Mouse (Mus musculus) large intestine, adult 2 months (tissue): Measurements from ENCODE around the gene Gm20388. TPM values are rescaled to one million over a fixed set of nuclear protein-coding genes. Genes with fewer than 3 reads are reported as not detected.

ENCODE experiments used
- DNase-seq: peaks from one replicate; pipeline ENCODE4 v3.0.0-alpha.2; 2012; ENCODE audit warnings: low read depth, low spot score
- WGBS: fragments of 180-500 bp; shearing (Covaris S2); methylation state at CpG from one replicate; pipeline ENCODE4 v1.1.7; 2018; 5-methylcytosine and 5-hydroxymethylcytosine counted together
- polyA plus RNA-seq: library from polyadenylated mRNA; depleted of rRNA; stranded (reverse); fragments of >200 nt; gene quantifications from 2 replicates; pipeline ENCODE4 v1.2.3, GENCODE M21; 2012

Gm20388 gene
- polyA plus RNA-seq, 1 experiment = 31.5 TPM

DNA sequence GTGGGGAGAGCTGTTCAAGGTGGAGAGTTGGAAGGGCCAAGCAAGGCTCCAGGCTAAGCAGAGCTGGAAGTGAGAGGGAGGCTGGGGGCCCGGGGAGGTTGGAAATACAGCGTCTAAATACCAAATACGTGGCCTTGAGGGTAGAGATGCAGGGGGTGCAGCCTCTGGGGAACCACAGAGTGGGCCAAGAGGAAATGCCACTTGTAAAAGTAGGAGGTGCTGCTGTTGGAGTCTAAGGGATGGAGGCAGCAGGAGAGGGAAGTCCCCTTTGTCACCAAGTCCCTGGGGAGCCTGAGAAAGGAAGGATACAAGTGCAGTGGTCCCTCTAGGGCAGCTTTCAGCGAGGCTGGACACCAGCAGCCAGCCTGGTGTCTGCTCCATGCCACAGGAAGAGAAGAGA, 615.9 kb downstream of the Gm20388 start:
- WGBS = 67% methylated on average over 4 of the region's 4 CpGs
- DNase-seq = no peak

DNA sequence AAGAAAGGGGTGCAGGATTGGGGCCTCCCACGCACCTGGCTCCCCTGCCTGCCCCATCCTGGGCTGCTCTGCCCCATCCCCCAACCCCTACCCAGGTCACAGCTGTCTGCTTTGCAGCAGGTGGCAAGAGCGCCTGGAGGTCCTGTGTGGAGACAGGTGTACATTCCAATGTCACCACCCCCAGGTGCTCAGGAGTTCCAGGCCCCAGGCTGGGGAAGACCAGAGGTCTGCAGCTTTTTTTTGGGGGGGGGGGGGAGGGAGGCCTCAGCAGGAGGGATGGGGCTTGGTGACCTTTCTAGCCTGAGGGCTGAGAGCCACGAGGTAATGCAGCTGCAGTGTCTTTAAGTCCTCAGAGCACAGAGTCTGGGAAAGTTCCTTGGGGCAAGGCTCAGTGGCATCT, 617.7 kb downstream of the Gm20388 start:
- DNase-seq = no peak
- WGBS = 49% methylated on average over 3 of the region's 3 CpGs

DNA sequence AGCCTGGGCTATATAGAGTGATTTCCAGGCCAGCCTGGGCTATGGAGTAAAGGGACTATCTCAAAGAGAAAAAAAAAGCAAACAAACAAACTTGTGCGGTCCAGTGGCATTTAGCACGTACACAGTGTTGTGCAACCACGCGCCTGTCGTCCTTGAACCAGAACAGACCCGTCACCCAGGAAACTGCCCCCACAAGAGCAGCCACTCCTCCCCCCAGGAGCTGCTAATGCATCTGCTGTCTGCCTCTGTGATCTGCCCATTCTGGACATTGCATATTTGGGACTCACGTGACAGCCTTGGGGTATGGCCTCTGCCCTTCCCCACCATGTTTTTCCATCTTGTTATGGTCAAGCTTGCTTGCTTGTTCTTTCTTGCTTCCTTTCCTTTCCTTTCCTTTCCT, 618.6 kb downstream of the Gm20388 start:
- whole genome bisulfite sequencing = 72% methylated on average over 7 of the region's 7 CpGs
- no peak for DNase-seq

DNA sequence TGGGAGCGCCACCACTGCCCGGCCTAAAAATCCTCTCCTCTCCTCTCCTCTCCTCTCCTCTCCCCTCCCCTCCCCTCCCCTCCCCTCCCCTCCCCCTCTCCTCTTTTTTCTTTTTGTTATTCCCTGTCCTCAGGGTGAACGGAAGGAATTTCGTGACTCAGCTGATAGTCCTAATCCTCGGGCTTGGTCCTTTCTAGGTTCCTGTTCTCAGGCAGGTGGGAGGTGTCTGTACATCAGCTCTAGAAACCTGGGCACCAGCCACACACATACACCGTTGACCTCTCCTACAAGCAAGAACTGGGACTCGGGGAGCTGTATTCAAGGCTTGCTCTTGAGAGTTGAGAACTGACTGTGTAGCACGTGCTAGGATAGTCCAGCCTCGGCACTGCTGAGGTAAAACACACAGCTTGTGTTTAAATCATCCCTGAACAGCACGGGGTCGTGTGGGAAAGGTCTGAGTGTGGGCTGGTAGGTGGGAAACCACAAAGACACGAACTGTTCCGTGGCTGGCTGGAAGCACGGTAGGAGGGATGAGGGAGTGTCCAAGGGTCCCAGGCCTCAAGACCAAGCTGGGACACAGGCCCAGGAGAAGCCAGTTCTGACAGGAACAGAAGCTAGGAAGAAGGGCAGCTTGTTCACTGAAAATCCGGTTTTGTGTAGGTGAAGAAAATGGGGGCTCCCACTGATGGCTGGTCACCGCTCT, 620.5 kb downstream of the Gm20388 start:
- WGBS = 84% methylated on average over 16 of the region's 16 CpGs
- DNase-seq = no peak

DNA sequence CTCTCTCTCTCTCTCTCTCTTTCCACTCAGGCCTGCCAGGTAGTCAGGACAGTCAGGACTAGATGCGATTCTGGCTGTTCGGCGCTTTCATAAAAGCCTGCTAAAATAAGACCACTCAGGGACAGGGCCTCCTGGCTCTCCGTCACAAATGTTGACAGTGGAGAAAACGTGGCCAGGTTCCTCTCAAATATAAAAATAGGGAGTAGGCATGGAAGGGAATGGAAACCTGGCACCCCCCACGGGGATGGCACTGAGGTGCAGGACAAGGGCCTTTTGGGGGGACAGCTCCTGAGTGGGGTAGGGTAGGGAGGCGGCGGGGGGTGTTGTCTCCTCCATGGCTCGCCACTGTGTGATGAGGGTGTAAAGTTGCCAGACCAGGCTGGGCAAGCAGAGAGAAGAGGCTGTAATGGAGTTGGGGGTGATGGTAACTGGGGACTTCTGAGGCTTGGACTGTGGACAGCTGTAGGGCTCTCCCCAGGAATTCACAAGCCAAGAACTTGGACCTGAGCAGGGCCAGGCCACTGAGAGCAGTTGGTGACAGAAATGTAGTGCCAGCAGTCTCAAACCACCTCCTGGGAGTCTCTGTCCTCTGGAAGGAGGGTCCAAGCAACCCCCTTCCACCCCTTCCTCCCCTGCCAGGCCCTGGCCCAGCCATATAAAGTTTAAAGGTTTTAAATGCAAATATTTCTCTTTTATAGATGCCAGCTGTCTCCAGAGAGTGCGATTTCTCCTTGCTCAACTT, 621.3 kb downstream of the Gm20388 start:
- WGBS = 69% methylated on average over 10 of the region's 10 CpGs
- no peak for DNase-seq

DNA sequence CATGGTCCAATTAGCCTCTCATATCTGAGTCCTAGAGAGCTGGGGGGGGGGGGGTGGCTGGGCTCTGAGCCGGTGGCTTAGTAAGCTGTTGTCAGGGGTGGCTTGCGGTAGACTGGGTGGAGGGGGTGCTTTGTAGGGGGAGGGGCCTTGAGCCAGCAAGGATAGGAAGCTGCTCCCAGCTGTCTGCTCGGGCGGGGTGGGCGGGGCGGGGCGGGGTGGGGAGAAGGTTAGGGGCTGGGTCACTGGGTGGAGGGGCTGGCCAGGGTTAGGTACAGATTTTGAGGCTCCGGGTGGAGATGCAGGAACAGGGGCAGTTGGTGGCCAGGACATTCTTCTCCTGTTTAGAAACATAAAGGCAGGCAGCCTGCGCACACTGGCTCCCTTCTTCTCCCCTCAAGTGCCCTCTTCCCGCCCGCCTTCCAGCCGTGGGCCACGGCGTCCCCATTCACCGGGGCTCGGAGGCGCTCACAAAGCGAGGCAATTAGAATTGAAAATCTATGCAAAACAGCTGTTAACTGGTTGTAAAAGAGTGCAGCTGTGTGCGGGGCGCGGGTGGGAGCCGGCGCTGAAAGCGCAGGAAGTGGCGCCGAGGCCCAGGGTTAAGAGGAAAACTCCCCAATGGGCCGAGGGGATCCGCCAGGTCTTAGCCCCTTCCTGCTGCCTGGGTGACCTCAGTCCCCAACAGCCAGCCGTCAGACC, 622.0 kb downstream of the Gm20388 start:
- DNase-seq = no peak
- 13% methylated on average over 29 of the region's 29 CpGs for WGBS

DNA sequence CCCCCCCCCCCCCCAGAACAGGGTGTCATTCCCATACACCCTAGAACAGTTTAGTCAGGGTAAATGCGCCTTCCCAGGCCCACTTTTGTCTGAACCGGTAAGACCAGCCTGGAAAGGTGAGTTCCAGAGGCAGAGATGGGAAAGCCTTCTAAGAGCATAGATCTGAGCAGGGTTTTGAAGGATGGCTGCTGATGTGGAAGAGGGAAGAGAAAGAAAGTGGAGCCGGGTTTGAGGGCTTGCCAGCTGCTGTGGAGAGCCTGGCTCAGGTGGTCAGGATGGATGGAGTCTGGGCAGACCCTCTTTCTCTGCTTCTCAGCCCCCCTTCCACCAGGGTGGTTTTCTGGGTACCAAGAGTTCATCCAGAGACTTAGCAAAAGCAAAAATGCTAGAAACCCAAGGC, 622.7 kb downstream of the Gm20388 start:
- 90% methylated on average over 3 of the region's 3 CpGs for whole genome bisulfite sequencing

DNA sequence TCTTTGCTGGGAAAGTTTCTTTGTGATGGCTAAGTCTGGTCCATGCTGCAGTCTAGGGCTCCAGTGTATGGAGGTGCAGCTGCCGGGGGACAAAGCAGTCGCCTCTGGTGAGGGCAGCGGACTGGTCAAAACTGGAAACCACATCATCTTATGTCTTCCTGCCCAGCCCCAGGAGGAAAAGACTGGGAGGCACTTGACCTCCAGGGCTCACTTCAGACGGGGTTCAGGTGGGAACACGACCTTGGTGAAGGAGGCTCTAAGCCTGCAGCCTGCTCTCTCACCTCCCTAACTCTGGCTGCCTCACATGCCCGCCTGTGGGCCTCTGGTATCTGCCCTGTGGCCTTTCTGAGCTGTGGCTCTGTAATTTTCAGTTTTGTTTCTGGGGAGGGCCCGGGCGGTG, 623.4 kb downstream of the Gm20388 start:
- no peak for DNase-seq
- WGBS = 79% methylated on average over 8 of the region's 8 CpGs

More for the DNA sequence above, 622.7 kb downstream of the Gm20388 start:
- no peak for DNase-seq

DNA sequence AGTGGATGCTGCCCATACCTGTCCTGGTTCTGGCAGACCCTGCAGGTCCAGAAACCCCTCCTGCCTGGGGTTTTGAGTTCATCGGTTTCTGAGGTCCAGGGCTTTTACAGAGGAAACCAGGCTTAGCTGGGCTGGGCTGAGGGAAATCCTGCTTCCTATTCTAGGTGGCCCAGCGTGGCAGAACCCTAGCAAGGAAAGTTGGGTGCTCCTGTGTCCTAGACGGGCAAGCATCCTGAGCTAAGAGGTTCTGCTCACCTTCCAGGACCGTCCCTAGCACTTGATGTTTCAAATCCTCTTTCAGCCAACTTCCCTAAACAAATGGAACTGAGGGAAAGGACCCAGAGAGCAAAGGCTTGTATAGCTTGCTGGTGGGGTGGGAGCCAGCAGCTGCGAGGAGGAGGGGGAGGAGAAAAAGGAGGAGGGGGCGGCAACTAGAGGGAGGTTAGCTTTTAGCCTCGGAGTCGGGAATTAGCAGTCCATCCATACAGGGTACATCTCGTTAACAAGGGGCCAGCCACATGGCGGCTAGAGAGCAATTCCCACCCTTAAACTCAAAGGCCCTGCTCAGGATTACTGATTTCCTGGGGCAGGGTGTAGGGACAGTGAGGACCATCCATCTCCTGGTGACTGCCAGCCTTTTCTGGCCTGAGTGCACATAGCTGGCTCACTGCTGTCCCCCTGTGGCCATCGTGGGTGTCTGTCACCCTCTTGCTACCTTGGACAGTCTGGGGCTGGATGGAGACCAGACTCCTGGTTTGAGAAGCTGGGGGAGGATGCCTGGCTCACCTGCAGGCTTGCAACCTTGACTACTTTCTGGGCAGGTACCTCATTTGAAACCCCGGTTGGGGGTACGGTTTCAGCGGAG, 624.1 kb downstream of the Gm20388 start:
- no peak for DNase-seq
- WGBS = 37% methylated on average over 14 of the region's 14 CpGs

DNA sequence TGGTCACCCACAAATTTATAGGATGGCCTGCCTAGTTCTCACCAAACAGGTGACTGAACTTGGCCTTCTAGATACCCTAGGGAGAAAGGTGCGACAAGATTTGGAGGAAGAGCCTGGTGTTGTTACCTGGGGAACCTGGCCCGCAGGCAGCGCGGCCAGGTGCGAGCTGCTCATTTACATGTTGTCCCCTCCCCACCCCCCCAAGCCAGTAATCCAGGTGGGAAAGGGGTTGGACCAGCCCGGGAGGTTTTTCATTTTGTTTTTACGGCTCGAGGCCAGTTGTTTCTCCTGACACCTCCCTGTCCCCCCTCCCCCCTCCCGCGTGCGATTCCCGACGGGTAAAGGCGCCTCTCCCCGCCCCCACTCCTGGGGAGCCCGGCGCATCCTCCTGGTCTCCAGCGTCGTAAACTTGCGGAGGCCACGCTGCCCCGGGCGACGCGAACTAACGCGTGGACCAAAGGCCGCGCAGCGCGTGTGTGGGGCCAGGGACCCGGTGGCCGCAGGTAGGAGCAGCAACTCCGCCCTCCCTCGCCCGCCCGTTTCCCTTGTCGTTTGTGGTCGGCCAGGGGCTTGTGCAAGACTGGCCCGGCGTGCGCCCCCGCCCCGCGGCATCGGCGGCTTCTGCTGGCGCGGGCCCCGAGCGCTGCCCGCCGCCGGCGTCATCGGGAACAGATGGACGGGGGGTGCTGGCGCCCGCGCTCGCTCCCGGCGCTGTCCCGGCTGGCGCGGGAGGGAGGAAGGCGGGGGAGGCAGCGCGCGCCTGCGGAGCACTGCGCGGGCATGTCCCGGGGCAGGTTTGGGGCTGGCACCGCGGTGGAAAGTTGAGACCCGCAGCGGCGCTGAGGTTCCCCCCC, 625.0 kb downstream of the Gm20388 start:
- under 1% methylated on average over 79 of the region's 79 CpGs for WGBS
- DNase-seq = no peak

DNA sequence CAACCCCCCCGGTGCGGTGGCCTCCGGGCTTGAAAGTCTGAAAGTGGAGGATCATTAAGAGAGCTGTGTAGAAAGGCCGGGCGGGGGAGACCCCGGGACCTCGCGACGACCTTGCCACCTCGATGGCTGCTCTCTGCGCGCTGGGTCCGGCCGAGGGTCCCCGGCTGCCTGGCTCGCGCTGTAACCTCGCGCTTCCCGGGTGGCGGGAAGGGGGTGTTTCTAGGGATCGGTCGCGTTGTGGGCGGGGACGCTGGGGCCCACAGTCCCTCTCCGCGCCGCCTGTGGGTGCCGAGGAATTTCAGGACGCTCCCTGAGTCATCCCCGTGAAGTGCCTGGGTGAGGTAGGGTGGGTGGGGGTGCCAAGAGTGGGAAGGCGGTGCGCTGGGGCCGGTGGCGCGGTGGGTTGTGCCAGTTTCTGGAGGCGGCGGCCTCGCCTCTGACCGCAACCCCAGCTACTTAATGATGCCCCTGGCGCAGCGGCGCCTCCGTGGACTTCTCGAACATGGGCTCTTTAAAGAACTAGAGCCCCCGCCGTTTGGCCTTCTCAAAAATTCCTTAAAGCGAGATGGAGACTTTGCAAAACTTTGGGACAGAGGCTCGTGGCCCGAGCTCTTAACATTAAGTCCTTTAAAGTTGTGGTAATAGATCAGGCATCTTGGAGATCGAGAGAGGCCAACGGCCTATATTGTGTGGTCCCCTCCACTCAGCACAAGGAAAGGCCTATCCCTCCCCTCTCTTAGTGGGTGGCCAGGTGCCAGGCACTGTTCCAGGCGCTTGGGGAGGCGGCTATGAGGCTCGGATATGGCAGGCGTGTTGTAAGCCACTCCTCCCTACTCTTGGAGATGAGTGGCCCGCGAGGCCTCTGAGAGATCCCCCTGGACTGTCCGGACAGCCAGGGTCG, 625.9 kb downstream of the Gm20388 start:
- 1% methylated on average over 61 of the region's 61 CpGs for WGBS
- no peak for DNase-seq

DNA sequence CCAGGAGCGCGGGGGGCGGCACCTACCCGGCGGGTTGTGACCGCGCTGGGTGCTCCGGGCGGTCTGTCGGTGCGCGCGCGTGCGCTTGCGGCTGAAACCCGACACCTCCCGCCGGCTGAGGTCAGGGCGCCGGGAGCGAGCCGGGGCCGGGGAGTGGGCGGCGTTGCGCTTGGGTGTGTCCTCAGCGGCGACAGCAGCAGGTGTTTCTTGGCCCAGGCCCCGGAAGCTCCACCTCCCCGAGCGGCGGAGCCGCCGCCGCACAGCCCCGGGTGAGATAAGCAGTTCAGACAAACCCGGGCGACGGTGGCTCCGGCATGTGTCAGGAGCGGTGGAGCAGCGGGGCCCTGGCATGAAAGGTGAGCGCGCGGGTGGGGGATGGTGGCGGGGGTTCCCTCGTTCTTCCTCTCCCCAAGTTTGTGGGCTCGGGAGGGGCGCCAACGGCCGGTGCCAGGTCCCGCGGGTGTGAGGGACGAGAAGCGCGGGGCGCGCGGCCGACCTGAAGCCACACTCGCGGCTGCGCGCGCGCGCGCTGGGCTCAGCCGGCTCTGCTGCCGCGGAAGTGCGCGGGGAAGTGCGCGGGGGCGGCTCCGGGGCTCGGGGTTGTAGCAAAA, 626.7 kb downstream of the Gm20388 start:
- under 1% methylated on average over 77 of the region's 79 CpGs for WGBS
- DNase-seq = no peak

DNA sequence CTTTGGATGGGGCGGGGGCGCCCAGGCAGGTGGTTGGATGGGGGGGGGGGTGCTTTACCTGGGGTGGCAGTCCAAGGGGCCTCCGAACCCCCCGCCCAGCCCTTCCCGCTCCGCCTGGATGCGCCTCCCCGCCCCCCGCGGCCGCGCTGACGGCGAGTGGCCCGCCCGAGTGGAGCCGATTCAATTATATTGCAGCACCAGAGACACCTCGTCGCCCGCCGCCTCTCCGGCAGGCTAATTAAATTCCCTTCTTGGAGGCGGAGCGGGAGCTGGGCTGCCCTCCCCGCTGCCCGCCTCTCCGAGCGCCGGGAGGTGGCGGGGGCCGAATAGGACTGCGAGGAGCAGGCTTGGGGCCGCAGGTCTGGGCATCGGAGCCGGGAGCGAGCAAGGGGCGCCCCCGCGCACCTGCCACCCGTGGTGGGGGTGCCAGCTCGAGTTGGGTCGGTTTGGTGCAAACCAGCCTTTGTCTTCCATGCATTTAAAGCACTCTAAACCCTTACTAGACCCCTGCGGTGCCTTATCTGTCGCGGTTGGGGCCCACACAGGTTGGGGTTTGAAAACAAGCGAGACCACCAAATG, 627.3 kb downstream of the Gm20388 start:
- WGBS = 1% methylated on average over 44 of the region's 46 CpGs
- DNase-seq = no peak

DNA sequence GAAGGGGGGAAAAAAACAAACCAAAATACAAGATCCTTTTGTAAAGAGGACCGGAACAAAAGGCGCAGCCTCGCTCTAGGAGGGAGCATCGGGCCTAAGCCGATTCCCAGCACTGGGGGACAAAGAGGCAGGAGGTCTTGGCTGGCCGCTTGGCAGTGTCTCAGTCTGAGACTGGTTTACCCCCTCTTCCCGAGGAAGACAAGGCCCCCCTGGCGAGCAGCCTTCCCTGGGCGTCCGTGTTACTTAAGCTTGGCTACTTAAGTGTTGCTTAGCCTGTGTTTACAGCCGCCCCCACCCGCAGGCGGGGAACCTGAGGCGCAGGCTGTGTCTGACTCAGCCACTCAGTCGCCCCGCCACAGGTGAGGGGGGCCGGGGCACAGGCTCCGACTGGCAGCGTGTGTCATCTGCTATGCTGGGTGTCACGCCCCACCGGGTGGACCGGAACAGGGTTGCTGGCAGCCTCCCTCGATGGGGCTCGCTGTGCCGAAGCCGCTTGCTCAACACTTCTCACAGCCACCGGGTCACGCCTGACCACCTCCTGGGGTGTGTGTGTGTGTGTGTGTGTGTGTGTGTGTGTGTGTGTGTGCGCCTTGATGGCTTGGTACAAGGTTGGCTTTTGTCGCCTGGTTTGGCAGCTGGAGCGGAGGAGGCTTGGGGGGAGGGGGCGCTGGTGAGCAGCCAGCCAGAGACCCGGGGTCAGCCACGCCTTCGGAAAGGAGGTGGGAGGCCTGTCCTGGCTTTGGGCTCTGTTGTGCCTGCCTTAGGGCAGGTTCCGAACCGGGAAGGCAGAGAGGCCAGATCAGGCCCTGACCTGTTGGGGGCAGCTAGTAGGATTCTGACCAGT, 628.0 kb downstream of the Gm20388 start:
- WGBS = 9% methylated on average over 36 of the region's 37 CpGs
- DNase-seq = no peak

DNA sequence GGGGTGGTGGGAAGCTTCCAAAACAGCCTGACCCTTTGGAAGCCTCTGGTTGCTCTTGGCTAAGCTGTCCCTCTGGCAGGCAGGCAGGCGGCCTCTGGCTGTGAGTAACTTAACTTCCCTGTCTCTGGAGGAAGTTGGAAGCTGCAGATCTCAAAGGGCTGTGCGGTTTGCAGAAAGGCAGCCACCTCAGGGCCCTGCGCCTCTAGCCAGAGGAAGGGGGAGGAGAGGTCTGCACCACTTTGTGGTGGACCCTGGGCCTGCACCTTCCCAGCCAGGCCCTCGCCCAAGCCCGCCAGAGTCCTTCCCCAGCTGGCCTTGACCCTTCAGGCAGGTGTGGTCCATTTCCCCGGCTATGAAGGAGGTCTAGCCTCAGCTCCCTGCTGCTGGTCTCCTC, 628.7 kb downstream of the Gm20388 start:
- no peak for DNase-seq
- 21% methylated on average over 6 of the region's 6 CpGs for WGBS
